Comparison of ENCODE assay signal across 26 mouse cellular contexts in the genomic region with DNA sequence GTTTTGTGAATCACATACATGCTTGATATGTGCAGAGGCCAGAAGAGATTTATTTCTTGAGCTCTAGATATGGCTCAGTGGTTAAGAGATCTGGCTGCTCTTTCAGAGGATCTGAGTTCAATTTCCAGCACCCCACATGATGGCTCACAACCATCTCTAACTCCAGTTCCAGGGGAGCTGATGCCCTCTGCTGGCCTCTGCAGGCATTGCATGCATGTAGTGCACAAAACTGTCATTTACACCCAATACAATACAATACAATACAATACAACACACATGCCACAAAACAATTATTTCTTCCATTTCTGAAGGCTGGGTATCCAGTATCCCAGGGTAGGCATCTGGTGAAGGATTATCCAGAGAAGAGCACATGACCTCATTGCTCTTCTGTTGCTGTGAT. TPM values are rescaled to one million over a fixed set of nuclear protein-coding genes. Genes with fewer than 3 reads are reported as not detected.
A peak's percentile ranks its signal among the peaks of the same experiment; 100 is the strongest.
DNase-seq lines count a peak whose midpoint lies in the region; ATAC-seq and TF ChIP-seq lines count a peak whose summit lies in the region.
"Had no signal": no experiment of that assay in that cellular context is flagged by ENCODE, and none has a peak within 500 bp of the region (broad histone marks: within the 10 kb centered on the region; RNA-seq: fewer than 3 reads in every experiment).

No protein-coding gene starts in this region.

- H3K4me1 ChIP-seq in forebrain, postnatal 0 days (ENCODE audit: insufficient read depth) = no peaks in the 10 kb centered on the region
- H3K4me1 ChIP-seq in forebrain, embryonic 13.5 days = no peaks in the 10 kb centered on the region
- H3K4me1 ChIP-seq in midbrain, postnatal 0 days (ENCODE audit: insufficient read depth, low read length) = no peaks in the 10 kb centered on the region
- no peaks in the 10 kb centered on the region for H3K4me1 ChIP-seq in midbrain, embryonic 13.5 days (replicated peaks)
- no peaks in the 10 kb centered on the region for H3K4me1 ChIP-seq in stomach, postnatal 0 days (replicated peaks; ENCODE audit: control insufficient read depth, insufficient read depth)
- H3K4me1 ChIP-seq: embryonic facial prominence, embryonic 13.5 days; heart, embryonic 13.5 days; kidney, embryonic 15.5 days; limb, embryonic 12.5 days; megakaryocyte, embryonic 14.5 days; neural tube, embryonic 13.5 days; stomach, embryonic 15.5 days had no signal

- no peak for DNase-seq in forebrain, postnatal 0 days
- DNase-seq in layer of hippocampus, adult 2 months (ENCODE audit: low spot score in 2 of 2) = no peak
- no peak for DNase-seq in layer of hippocampus, adult 18-20 months (ENCODE audit: low spot score in 2 of 2)
- DNase-seq in midbrain, postnatal 0 days (ENCODE audit: low spot score) = no peak
- DNase-seq in stomach, postnatal 0 days (ENCODE audit: low spot score) = no peak
- DNase-seq: adrenal gland, postnatal 36 days; cerebellum, adult 9-10 months; gastrocnemius, postnatal 36 days; heart, postnatal 4 days; thymus, postnatal 4 days had no signal

- no peak overlapping the region for H3K4me3 ChIP-seq in forebrain, postnatal 0 days (ENCODE audit: low read depth, low read length)
- H3K4me3 ChIP-seq in forebrain, embryonic 13.5 days = no peak overlapping the region
- H3K4me3 ChIP-seq in layer of hippocampus, adult 2 months = no peak overlapping the region
- H3K4me3 ChIP-seq in midbrain, postnatal 0 days (ENCODE audit: low read depth, low read length) = no peak overlapping the region
- H3K4me3 ChIP-seq in midbrain, embryonic 13.5 days (replicated peaks) = no peak overlapping the region
- H3K4me3 ChIP-seq in stomach, postnatal 0 days (ENCODE audit: low read depth, low read length) = no peak overlapping the region
- H3K4me3 ChIP-seq: embryonic facial prominence, embryonic 13.5 days; heart, embryonic 13.5 days; kidney, embryonic 15.5 days; limb, embryonic 12.5 days; megakaryocyte, embryonic 14.5 days; neural tube, embryonic 13.5 days; stomach, embryonic 15.5 days had no signal

- peak; percentile 47 for TF ChIP-seq CTCF in forebrain, postnatal 0 days (IDR thresholded peaks at IDR 0.05; ENCODE audit: low read depth)
- peak; percentile 42 for TF ChIP-seq CTCF in layer of hippocampus, adult 2 months (conservative IDR thresholded peaks at IDR 0.05)
- TF ChIP-seq CTCF in midbrain, postnatal 0 days (IDR thresholded peaks at IDR 0.05) = peak; percentile 43
- TF ChIP-seq CTCF in stomach, postnatal 0 days (IDR thresholded peaks at IDR 0.05; ENCODE audit: low read depth) = peak; percentile 42

- H3K9ac ChIP-seq in forebrain, postnatal 0 days = no peak overlapping the region
- no peak overlapping the region for H3K9ac ChIP-seq in forebrain, embryonic 13.5 days
- no peak overlapping the region for H3K9ac ChIP-seq in midbrain, postnatal 0 days (replicated peaks; ENCODE audit: low read length, poor library complexity, severe bottlenecking)
- H3K9ac ChIP-seq in midbrain, embryonic 13.5 days (replicated peaks) = no peak overlapping the region
- H3K9ac ChIP-seq in stomach, postnatal 0 days (ENCODE audit: low read length) = no peak overlapping the region
- H3K9ac ChIP-seq: embryonic facial prominence, embryonic 13.5 days; heart, embryonic 13.5 days; kidney, embryonic 15.5 days; limb, embryonic 12.5 days; neural tube, embryonic 13.5 days; stomach, embryonic 15.5 days had no signal

- no peak for ATAC-seq in forebrain, postnatal 0 days
- ATAC-seq in forebrain, embryonic 13.5 days = no peak
- no peak for ATAC-seq in midbrain, postnatal 0 days (ENCODE audit: low FRiP score)
- no peak for ATAC-seq in midbrain, embryonic 13.5 days
- no peak for ATAC-seq in stomach, postnatal 0 days (ENCODE audit: low FRiP score, low TSS enrichment)
- ATAC-seq in erythroblast, adult 5-6 weeks (replicated peaks; ENCODE audit: low FRiP score, poor library complexity, severe bottlenecking) = no peak
- ATAC-seq: CD4-positive, CD25-positive, alpha-beta regulatory T cell, adult 4 months; inflammation-experienced regulatory T-cells, adult 6 months had no signal

- H3K36me3 ChIP-seq in forebrain, postnatal 0 days (ENCODE audit: insufficient read depth) = no peaks in the 10 kb centered on the region
- no peaks in the 10 kb centered on the region for H3K36me3 ChIP-seq in forebrain, embryonic 13.5 days (ENCODE audit: poor library complexity, severe bottlenecking)
- H3K36me3 ChIP-seq in midbrain, postnatal 0 days (ENCODE audit: insufficient read depth, low read length) = no peaks in the 10 kb centered on the region
- H3K36me3 ChIP-seq in midbrain, embryonic 13.5 days = no peaks in the 10 kb centered on the region
- H3K36me3 ChIP-seq in stomach, postnatal 0 days (ENCODE audit: control insufficient read depth, insufficient read depth, low read length) = no peaks in the 10 kb centered on the region
- H3K36me3 ChIP-seq: embryonic facial prominence, embryonic 13.5 days; heart, embryonic 13.5 days; kidney, embryonic 15.5 days; limb, embryonic 12.5 days; neural tube, embryonic 13.5 days; stomach, embryonic 15.5 days had no signal

- no peak overlapping the region for H3K27ac ChIP-seq in forebrain, postnatal 0 days (ENCODE audit: low read depth, low read length)
- no peak overlapping the region for H3K27ac ChIP-seq in forebrain, embryonic 13.5 days
- no peak overlapping the region for H3K27ac ChIP-seq in layer of hippocampus, adult 2 months
- H3K27ac ChIP-seq in midbrain, postnatal 0 days (ENCODE audit: low read depth, low read length) = no peak overlapping the region
- no peak overlapping the region for H3K27ac ChIP-seq in midbrain, embryonic 13.5 days
- no peak overlapping the region for H3K27ac ChIP-seq in stomach, postnatal 0 days (replicated peaks)
- H3K27ac ChIP-seq: embryonic facial prominence, embryonic 13.5 days; heart, embryonic 13.5 days; kidney, embryonic 15.5 days; limb, embryonic 12.5 days; neural tube, embryonic 13.5 days; stomach, embryonic 15.5 days had no signal

- H3K27me3 ChIP-seq in forebrain, postnatal 0 days (ENCODE audit: insufficient read depth, low read length) = no peaks in the 10 kb centered on the region
- no peaks in the 10 kb centered on the region for H3K27me3 ChIP-seq in forebrain, embryonic 13.5 days
- H3K27me3 ChIP-seq in midbrain, postnatal 0 days (ENCODE audit: insufficient read depth, low read length) = no peaks in the 10 kb centered on the region
- H3K27me3 ChIP-seq in midbrain, embryonic 13.5 days = no peaks in the 10 kb centered on the region
- H3K27me3 ChIP-seq in stomach, postnatal 0 days (ENCODE audit: control insufficient read depth, insufficient read depth, low read length) = no peaks in the 10 kb centered on the region
- H3K27me3 ChIP-seq: embryonic facial prominence, embryonic 13.5 days; heart, embryonic 13.5 days; kidney, embryonic 15.5 days; limb, embryonic 12.5 days; neural tube, embryonic 13.5 days; stomach, embryonic 15.5 days had no signal

- no peak for TF ChIP-seq EP300 in stomach, postnatal 0 days (optimal IDR thresholded peaks at IDR 0.05)

- no peak overlapping the region for H3K4me2 ChIP-seq in forebrain, postnatal 0 days (ENCODE audit: low read depth)
- H3K4me2 ChIP-seq in forebrain, embryonic 13.5 days = no peak overlapping the region
- H3K4me2 ChIP-seq in midbrain, postnatal 0 days (ENCODE audit: low read depth, low read length, poor library complexity, severe bottlenecking) = no peak overlapping the region
- H3K4me2 ChIP-seq in midbrain, embryonic 13.5 days (replicated peaks) = no peak overlapping the region
- H3K4me2 ChIP-seq in stomach, postnatal 0 days (replicated peaks; ENCODE audit: low read depth) = no peak overlapping the region
- H3K4me2 ChIP-seq: embryonic facial prominence, embryonic 13.5 days; heart, embryonic 13.5 days; kidney, embryonic 15.5 days; limb, embryonic 12.5 days; neural tube, embryonic 13.5 days; stomach, embryonic 15.5 days had no signal

- no peaks in the 10 kb centered on the region for H3K9me3 ChIP-seq in forebrain, postnatal 0 days (ENCODE audit: low read length)
- H3K9me3 ChIP-seq in forebrain, embryonic 13.5 days (replicated peaks) = peaks cover 6% of the 10 kb centered on the region; the same call in 1 of the 2 replicates
- no peaks in the 10 kb centered on the region for H3K9me3 ChIP-seq in midbrain, postnatal 0 days (ENCODE audit: low read length)
- no peaks in the 10 kb centered on the region; the same call in 1 of the 2 replicates for H3K9me3 ChIP-seq in midbrain, embryonic 13.5 days
- no peaks in the 10 kb centered on the region for H3K9me3 ChIP-seq in stomach, postnatal 0 days (ENCODE audit: control insufficient read depth, low read length)
- H3K9me3 ChIP-seq: embryonic facial prominence, embryonic 13.5 days; neural tube, embryonic 13.5 days; stomach, embryonic 15.5 days had no signal

RNA-seq across cellular contexts. Expression of a gene that starts 27.6 kb away (rescaled TPM):
- not detected in 2 replicates for total RNA-seq in forebrain, postnatal 0 days (2014; rRNA removed)
- polyA plus RNA-seq in forebrain, postnatal 0 days (2015; fragmentation: Nextera tagmentation; extraction: Ambion mirVana) = 1.4 and 1.6 TPM in 2 replicates
- 0.30 and 0.89 TPM in 2 replicates for polyA plus RNA-seq in forebrain, embryonic 13.5 days (2015; fragmentation: Nextera tagmentation; extraction: Ambion mirVana)
- total RNA-seq in layer of hippocampus, adult 2 months (2021) = 1 to 10 TPM in 1 of 2 experiments, not detected in 1; 1.2 TPM
- under 1 TPM in 1 of 2 experiments, not detected in 1; 0.58 TPM for total RNA-seq in layer of hippocampus, adult 18-20 months (2021)
- total RNA-seq in midbrain, postnatal 0 days (2014; rRNA removed) = not detected in 2 replicates
- 0.43 TPM in 1 of 2 replicates, not detected in the other for polyA plus RNA-seq in midbrain, postnatal 0 days (2015; fragmentation: Nextera tagmentation; extraction: Ambion mirVana)
- polyA plus RNA-seq in midbrain, embryonic 13.5 days (2015; fragmentation: Nextera tagmentation; extraction: Ambion mirVana) = 0.34 and 0.40 TPM in 2 replicates
- not detected in 2 replicates for polyA plus RNA-seq in stomach, postnatal 0 days (2015; fragmentation: Nextera tagmentation; extraction: Ambion mirVana)
- not detected in 2 replicates for total RNA-seq in erythroblast, adult 5-6 weeks (2015; ENCODE audit: low replicate concordance)
- not detected in 2 replicates for total RNA-seq in erythroblast, adult 5-6 weeks (2017; ENCODE audit: low replicate concordance)
- total RNA-seq: adrenal gland, postnatal 36 days; gastrocnemius, postnatal 36 days; heart, postnatal 4 days; left cerebral cortex, adult 8-10 months; monocyte, adult 5-6 weeks had no signal
- polyA plus RNA-seq: CD4-positive, CD25-positive, alpha-beta regulatory T cell, adult 4 months; embryonic facial prominence, embryonic 13.5 days; inflammation-experienced regulatory T-cells, adult 6 months; kidney, embryonic 15.5 days; limb, embryonic 12.5 days; lung, embryonic 16.5 days; spleen, adult 2 months; stomach, embryonic 15.5 days had no signal
